Mouse (Mus musculus) CD4-positive, CD25-positive, alpha-beta regulatory T cell, adult 2 months (primary cell): ENCODE measurements around the gene Fam83c.

Experiments used
- DNase-seq: peaks from one replicate; pipeline ENCODE4 v3.0.0-alpha.2; 2012; ENCODE audit warnings: low read depth, low spot score

The Fam83c gene

GRCm38 (mm10) chr2:155794674-155795445 lies 39.8 kb downstream of the Fam83c start:
- DNase-seq, result no peak

DNA sequence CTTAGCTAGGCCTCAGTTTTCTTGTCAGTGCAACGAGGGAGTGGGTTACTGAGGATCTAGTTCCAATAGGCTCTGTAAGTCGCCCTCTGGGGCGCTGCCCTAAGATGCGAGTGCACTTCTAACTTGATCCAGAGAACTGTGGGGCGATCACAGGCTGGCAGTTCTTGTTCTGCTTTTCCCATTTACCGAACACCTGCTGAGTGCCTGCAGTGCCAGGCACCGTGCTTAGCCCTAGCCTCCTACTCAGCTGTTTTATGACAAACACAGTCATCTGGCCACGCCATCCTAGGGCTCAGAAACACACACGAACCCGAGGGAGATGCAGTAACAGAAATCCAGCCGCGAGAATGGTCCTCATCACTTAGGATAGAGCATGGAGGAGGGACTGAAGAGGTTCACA lies 41.8 kb downstream of the Fam83c start:
- DNase-seq, result no peak

- no peak for DNase-seq
These were observed 46.4 kb downstream of the Fam83c start for GRCm38 (mm10) chr2:155787949-155788931.

GRCm38 (mm10) chr2:155786905-155787304 lies 47.7 kb downstream of the Fam83c start:
- no peak for DNase-seq

- no peak for DNase-seq
These were observed 50.1 kb downstream of the Fam83c start for GRCm38 (mm10) chr2:155784534-155784933.

GRCm38 (mm10) chr2:155779506-155779905 lies 55.1 kb downstream of the Fam83c start:
- DNase-seq, result no peak

GRCm38 (mm10) chr2:155779066-155779465 lies 55.6 kb downstream of the Fam83c start:
- DNase-seq, result no peak

GRCm38 (mm10) chr2:155778004-155778403 lies 56.6 kb downstream of the Fam83c start:
- DNase-seq, result no peak

DNA sequence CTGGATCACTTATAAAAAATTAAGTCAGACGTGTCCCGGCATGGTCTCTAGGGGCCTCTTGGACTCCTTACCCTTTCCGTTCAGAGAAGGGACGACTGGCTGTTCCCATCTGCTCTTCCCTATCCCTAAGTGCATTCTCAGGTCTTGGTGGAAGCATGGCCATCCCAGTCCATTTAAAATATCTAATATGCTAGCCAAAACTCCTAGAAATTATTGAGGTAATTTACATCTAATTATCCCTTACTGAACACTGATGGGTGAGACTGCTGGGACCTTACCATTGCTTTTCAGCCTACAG lies 57.0 kb downstream of the Fam83c start:
- DNase-seq, result no peak
